Comparison of ENCODE assay signal across 10 mouse cellular contexts in genomic region chr9:58198801-58199371, GRCm38 (mm10). TPM values are rescaled to one million over a fixed set of nuclear protein-coding genes. Genes with fewer than 3 reads are reported as not detected.
A peak's percentile ranks its signal among the peaks of the same experiment; 100 is the strongest.
DNase-seq lines count a peak whose midpoint lies in the region; ATAC-seq and TF ChIP-seq lines count a peak whose summit lies in the region.
"Had no signal": no experiment of that assay in that cellular context is flagged by ENCODE, and none has a peak within 500 bp of the region (broad histone marks: within the 10 kb centered on the region; RNA-seq: fewer than 3 reads in every experiment).

No protein-coding gene starts in this region.

- peak; percentile 26; the same call in 1 of the 2 replicates for TF ChIP-seq CTCF in forebrain, postnatal 0 days (IDR thresholded peaks at IDR 0.05; ENCODE audit: low read depth)

- peak overlapping the region; percentile 35 for H3K9ac ChIP-seq in neural tube, embryonic 11.5 days (ENCODE audit: low read length)
- peak overlapping the region; percentile 68 for H3K9ac ChIP-seq in forebrain, postnatal 0 days
- H3K9ac ChIP-seq in midbrain, embryonic 16.5 days (ENCODE audit: low read depth, low read length) = peak overlapping the region; percentile 62

- H3K4me1 ChIP-seq in neural tube, embryonic 11.5 days (ENCODE audit: control insufficient read depth, insufficient read depth, low read length) = peaks cover 32% of the 10 kb centered on the region
- peaks cover 15% of the 10 kb centered on the region; the same call in 1 of the 2 replicates for H3K4me1 ChIP-seq in forebrain, postnatal 0 days (ENCODE audit: insufficient read depth)
- peaks cover 40% of the 10 kb centered on the region for H3K4me1 ChIP-seq in midbrain, embryonic 16.5 days (ENCODE audit: control insufficient read depth, insufficient read depth, low read length)

- peak; percentile 22 for DNase-seq in embryo, embryonic 11 days
- DNase-seq in embryo, embryonic 10 days (ENCODE audit: low spot score) = no peak
- peak; percentile 20 for DNase-seq in neural tube, embryonic 11.5 days (ENCODE audit: low spot score)
- no peak for DNase-seq in neural tube, embryonic 10.5 days (ENCODE audit: extremely low spot score, low spot score)
- peak; percentile 71 for DNase-seq in forebrain, postnatal 0 days
- DNase-seq in urinary bladder, postnatal 36 days (ENCODE audit: low spot score in 2 of 2) = no peak

- WGBS in neural tube, embryonic 11.5 days = under 1% methylated on average over 38 of the region's 38 CpGs
- WGBS in forebrain, postnatal 0 days = 6% methylated on average over 35 of the region's 38 CpGs
- WGBS in midbrain, embryonic 16.5 days = under 1% methylated on average over 38 of the region's 38 CpGs

- no peaks in the 10 kb centered on the region for H3K9me3 ChIP-seq in neural tube, embryonic 11.5 days (ENCODE audit: control insufficient read depth, low read length)
- no peaks in the 10 kb centered on the region for H3K9me3 ChIP-seq in forebrain, postnatal 0 days (ENCODE audit: low read length)
- no peaks in the 10 kb centered on the region for H3K9me3 ChIP-seq in midbrain, embryonic 16.5 days (replicated peaks; ENCODE audit: control insufficient read depth, low read length, poor library complexity, severe bottlenecking)

- 0 out of 2 replicates have a peak overlapping the region, but pooled peaks have one; percentile 39 for H3K27ac ChIP-seq in neural tube, embryonic 11.5 days (ENCODE audit: low read depth, low read length)
- peak overlapping the region; percentile 95 for H3K27ac ChIP-seq in forebrain, postnatal 0 days (ENCODE audit: low read depth, low read length)
- peak overlapping the region; percentile 76 for H3K27ac ChIP-seq in midbrain, embryonic 16.5 days (ENCODE audit: low read length)

- H3K36me3 ChIP-seq in neural tube, embryonic 11.5 days (ENCODE audit: control insufficient read depth, insufficient read depth, low read length) = no peaks in the 10 kb centered on the region
- peaks cover 2% of the 10 kb centered on the region; the same call in 1 of the 2 replicates for H3K36me3 ChIP-seq in forebrain, postnatal 0 days (ENCODE audit: insufficient read depth)
- no peaks in the 10 kb centered on the region for H3K36me3 ChIP-seq in midbrain, embryonic 16.5 days (ENCODE audit: control insufficient read depth, insufficient read depth, low read length)

- ATAC-seq in neural tube, embryonic 11.5 days (ENCODE audit: insufficient read depth, low FRiP score, low TSS enrichment) = no peak
- ATAC-seq in forebrain, postnatal 0 days = 0 out of 2 replicates have a peak, but pooled peaks have one; percentile 0
- ATAC-seq in midbrain, embryonic 16.5 days = no peak
- no peak for ATAC-seq in activated CD4-positive, CD25-positive, alpha-beta regulatory T cell, adult 4 months

- peak overlapping the region; percentile 44 for H3K4me2 ChIP-seq in neural tube, embryonic 11.5 days (ENCODE audit: low read depth)
- H3K4me2 ChIP-seq in forebrain, postnatal 0 days (ENCODE audit: low read depth) = peak overlapping the region; percentile 65
- H3K4me2 ChIP-seq in midbrain, embryonic 16.5 days (ENCODE audit: low read length) = peak overlapping the region; percentile 80

- peak overlapping the region; percentile 29 for H3K4me3 ChIP-seq in neural tube, embryonic 11.5 days (ENCODE audit: low read depth, low read length)
- H3K4me3 ChIP-seq in forebrain, postnatal 0 days (ENCODE audit: low read depth, low read length) = peak overlapping the region; percentile 52
- peak overlapping the region; percentile 45 for H3K4me3 ChIP-seq in midbrain, embryonic 16.5 days (ENCODE audit: low read depth, low read length)

- H3K27me3 ChIP-seq in neural tube, embryonic 11.5 days (ENCODE audit: control insufficient read depth, insufficient read depth, low read length) = peaks cover 93% of the 10 kb centered on the region
- peaks cover 3% of the 10 kb centered on the region for H3K27me3 ChIP-seq in forebrain, postnatal 0 days (ENCODE audit: insufficient read depth, low read length)
- peaks cover 45% of the 10 kb centered on the region for H3K27me3 ChIP-seq in midbrain, embryonic 16.5 days (ENCODE audit: control insufficient read depth, insufficient read depth, low read depth, low read length)

RNA-seq across cellular contexts. Expression of gene Islr, which starts 5.2 kb away (rescaled TPM):
- polyA plus RNA-seq in neural tube, embryonic 11.5 days (2014; fragmentation: Nextera tagmentation; extraction: Ambion mirVana) = 31.2 and 31.5 TPM in 2 replicates
- 31.0 and 45.8 TPM in 2 replicates for total RNA-seq in forebrain, postnatal 0 days (2014; rRNA removed)
- 27.4 and 32.2 TPM in 2 replicates for polyA plus RNA-seq in forebrain, postnatal 0 days (2015; fragmentation: Nextera tagmentation; extraction: Ambion mirVana)
- polyA plus RNA-seq in midbrain, embryonic 16.5 days (2015; fragmentation: Nextera tagmentation; extraction: Ambion mirVana) = 24.4 and 26.2 TPM in 2 replicates
- polyA plus RNA-seq in activated CD4-positive, CD25-positive, alpha-beta regulatory T cell, adult 4 months (2017; shearing (Covaris generic)) = under 1 TPM in 1 of 2 experiments, not detected in 1; 0.32 TPM

RNA-seq across cellular contexts. Expression of gene Islr2, which starts 5.2 kb away (rescaled TPM):
- polyA plus RNA-seq in neural tube, embryonic 11.5 days (2014; fragmentation: Nextera tagmentation; extraction: Ambion mirVana) = 6.3 and 9.3 TPM in 2 replicates
- total RNA-seq in forebrain, postnatal 0 days (2014; rRNA removed) = 612 and 779 TPM in 2 replicates
- polyA plus RNA-seq in forebrain, postnatal 0 days (2015; fragmentation: Nextera tagmentation; extraction: Ambion mirVana) = 54.0 and 58.3 TPM in 2 replicates
- polyA plus RNA-seq in midbrain, embryonic 16.5 days (2015; fragmentation: Nextera tagmentation; extraction: Ambion mirVana) = 38.0 and 42.3 TPM in 2 replicates
- polyA plus RNA-seq in activated CD4-positive, CD25-positive, alpha-beta regulatory T cell, adult 4 months (2017; shearing (Covaris generic)) = not detected
- total RNA-seq: common myeloid progenitor, adult 5-6 weeks had no signal
- polyA plus RNA-seq: liver, embryonic 16.5 days had no signal

RNA-seq across cellular contexts. Expression of gene Pml, which starts 50.7 kb away (rescaled TPM):
- 7.6 and 10.6 TPM in 2 replicates for polyA plus RNA-seq in neural tube, embryonic 11.5 days (2014; fragmentation: Nextera tagmentation; extraction: Ambion mirVana)
- 3.4 and 4.8 TPM in 2 replicates for total RNA-seq in forebrain, postnatal 0 days (2014; rRNA removed)
- 2.6 and 3.7 TPM in 2 replicates for polyA plus RNA-seq in forebrain, postnatal 0 days (2015; fragmentation: Nextera tagmentation; extraction: Ambion mirVana)
- 3.5 and 3.9 TPM in 2 replicates for polyA plus RNA-seq in midbrain, embryonic 16.5 days (2015; fragmentation: Nextera tagmentation; extraction: Ambion mirVana)
- 10 to 100 TPM; 33.7 to 49.3 TPM for polyA plus RNA-seq in activated CD4-positive, CD25-positive, alpha-beta regulatory T cell, adult 4 months (2017; shearing (Covaris generic))

RNA-seq across cellular contexts. Expression of gene Stoml1, which starts 54.1 kb away (rescaled TPM):
- 29.6 and 35.9 TPM in 2 replicates for polyA plus RNA-seq in neural tube, embryonic 11.5 days (2014; fragmentation: Nextera tagmentation; extraction: Ambion mirVana)
- total RNA-seq in forebrain, postnatal 0 days (2014; rRNA removed) = 148 and 149 TPM in 2 replicates
- 142 and 144 TPM in 2 replicates for polyA plus RNA-seq in forebrain, postnatal 0 days (2015; fragmentation: Nextera tagmentation; extraction: Ambion mirVana)
- polyA plus RNA-seq in midbrain, embryonic 16.5 days (2015; fragmentation: Nextera tagmentation; extraction: Ambion mirVana) = 134 and 144 TPM in 2 replicates
- 10 to 100 TPM; 21.1 to 23.9 TPM for polyA plus RNA-seq in activated CD4-positive, CD25-positive, alpha-beta regulatory T cell, adult 4 months (2017; shearing (Covaris generic))

Comparison
In these comparisons a context has a peak if more than half of its experiments do, and no peak if none do; other contexts are left out.
1. DNase-seq: peak in embryo, embryonic 11 days (single experiment), neural tube, embryonic 11.5 days (single experiment) and forebrain, postnatal 0 days (single experiment); none in embryo, embryonic 10 days (single experiment), neural tube, embryonic 10.5 days (single experiment) and urinary bladder, postnatal 36 days (0 of 2).
2. H3K27ac ChIP-seq: peak in every context shown above with its lines; median percentile 95 in forebrain, postnatal 0 days; 76 in midbrain, embryonic 16.5 days; 39 in neural tube, embryonic 11.5 days.
3. RNA of gene Islr, which starts 5.2 kb away (polyA plus RNA-seq): 31.2 to 31.5 TPM in neural tube, embryonic 11.5 days, 27.4 to 32.2 TPM in forebrain, postnatal 0 days and 24.4 to 26.2 TPM in midbrain, embryonic 16.5 days; 0.32 TPM in activated CD4-positive, CD25-positive, alpha-beta regulatory T cell, adult 4 months; every median in the first group is over 10 times any median in the second.
4. Peak in every context shown above with its lines, with median percentiles within 50 percentile points of each other: H3K4me2 ChIP-seq, H3K4me3 ChIP-seq and H3K9ac ChIP-seq.